12 mouse cellular contexts compared by ENCODE assay signal in genomic region chr11:85676357-85677004, GRCm38 (mm10).
DNase-seq lines count a peak whose midpoint lies in the region; ATAC-seq and TF ChIP-seq lines count a peak whose summit lies in the region.
"Had no signal": no experiment of that assay in that cellular context is flagged by ENCODE, and none has a peak within 500 bp of the region (broad histone marks: within the 10 kb centered on the region; RNA-seq: fewer than 3 reads in every experiment).

No protein-coding gene starts in this region.

- ATAC-seq in heart, embryonic 11.5 days (replicated peaks; ENCODE audit: insufficient number of reproducible peaks, low FRiP score, low TSS enrichment), result no peak
- peak; percentile 60 for ATAC-seq in lung, embryonic 14.5 days (ENCODE audit: insufficient read depth)
- ATAC-seq in embryonic facial prominence, embryonic 11.5 days (replicated peaks; ENCODE audit: insufficient number of reproducible peaks, low FRiP score, low TSS enrichment, low read depth), result no peak

- TF ChIP-seq POLR2A in lung, adult 2 months (IDR thresholded peaks at IDR 0.05; ENCODE audit: borderline replicate concordance, extremely low read depth, low read depth, low read length), result no peak

- WGBS in heart, embryonic 11.5 days (ENCODE audit: insufficient replicate concordance), result 44% methylated on average over 10 of the region's 10 CpGs
- 25% methylated on average over 10 of the region's 10 CpGs for WGBS in lung, embryonic 14.5 days
- 53% methylated on average over 10 of the region's 10 CpGs for WGBS in lung, adult 2 months
- 36% methylated on average over 10 of the region's 10 CpGs for WGBS in embryonic facial prominence, embryonic 11.5 days

- H3K9me3 ChIP-seq in heart, embryonic 11.5 days (replicated peaks; ENCODE audit: control insufficient read depth, low read length), result no peaks in the 10 kb centered on the region
- no peaks in the 10 kb centered on the region for H3K9me3 ChIP-seq in lung, embryonic 14.5 days (ENCODE audit: low read depth, low read length)
- H3K9me3 ChIP-seq in embryonic facial prominence, embryonic 11.5 days (replicated peaks; ENCODE audit: control insufficient read depth, low read length), result no peaks in the 10 kb centered on the region

- no peak overlapping the region for H3K4me2 ChIP-seq in heart, embryonic 11.5 days
- H3K4me2 ChIP-seq in lung, embryonic 14.5 days, result no peak overlapping the region
- no peak overlapping the region for H3K4me2 ChIP-seq in embryonic facial prominence, embryonic 11.5 days (ENCODE audit: low read depth, low read length)

- peak; percentile 80 for DNase-seq in heart, adult 11 months
- DNase-seq in lung, embryonic 14.5 days, result peak; percentile 68
- no peak for DNase-seq in lung, adult 2 months
- peak; percentile 63 for DNase-seq in embryonic facial prominence, embryonic 11.5 days (ENCODE audit: low spot score)
- peak; percentile 37 for DNase-seq in lung, postnatal 36 days
- no peak for DNase-seq in spleen, postnatal 4 days (ENCODE audit: low spot score in 2 of 2)
- DNase-seq in urinary bladder, postnatal 36 days (ENCODE audit: low spot score in 2 of 2), result no peak
- DNase-seq: heart, postnatal 10 days; kidney, adult 8-10 months; layer of hippocampus, postnatal 36 days; right cerebral cortex, adult 18-20 months had no signal

- H3K9ac ChIP-seq in heart, embryonic 11.5 days (ENCODE audit: low read depth, low read length), result no peak overlapping the region
- H3K9ac ChIP-seq in lung, embryonic 14.5 days, result no peak overlapping the region
- H3K9ac ChIP-seq in embryonic facial prominence, embryonic 11.5 days (replicated peaks; ENCODE audit: low read length), result no peak overlapping the region

- no peak overlapping the region for H3K4me3 ChIP-seq in heart, embryonic 11.5 days (ENCODE audit: low read depth, low read length)
- no peak overlapping the region for H3K4me3 ChIP-seq in lung, embryonic 14.5 days (ENCODE audit: low read depth, low read length)
- no peak overlapping the region for H3K4me3 ChIP-seq in lung, adult 2 months (replicated peaks; ENCODE audit: extremely low read depth, low read depth, low read length)
- H3K4me3 ChIP-seq in embryonic facial prominence, embryonic 11.5 days (ENCODE audit: low read depth, low read length), result no peak overlapping the region

- no peaks in the 10 kb centered on the region; the same call in 1 of the 2 replicates for H3K27me3 ChIP-seq in heart, embryonic 11.5 days (ENCODE audit: control insufficient read depth, insufficient read depth, low read length)
- H3K27me3 ChIP-seq in lung, embryonic 14.5 days (ENCODE audit: insufficient read depth, low read length), result no peaks in the 10 kb centered on the region
- no peaks in the 10 kb centered on the region for H3K27me3 ChIP-seq in embryonic facial prominence, embryonic 11.5 days (ENCODE audit: control insufficient read depth, insufficient read depth, low read length)

- H3K4me1 ChIP-seq in heart, embryonic 11.5 days (ENCODE audit: control insufficient read depth, insufficient read depth, low read length), result peaks cover 5% of the 10 kb centered on the region; the same call in 1 of the 2 replicates
- H3K4me1 ChIP-seq in lung, embryonic 14.5 days (ENCODE audit: insufficient read depth), result peaks cover 35% of the 10 kb centered on the region
- H3K4me1 ChIP-seq in lung, adult 2 months (ENCODE audit: control insufficient read depth, insufficient read depth, low read length), result peaks cover 12% of the 10 kb centered on the region
- no peaks in the 10 kb centered on the region; the same call in 1 of the 2 replicates for H3K4me1 ChIP-seq in embryonic facial prominence, embryonic 11.5 days (ENCODE audit: control insufficient read depth, insufficient read depth, low read length)

- H3K36me3 ChIP-seq in heart, embryonic 11.5 days (ENCODE audit: control insufficient read depth, insufficient read depth, low read length), result no peaks in the 10 kb centered on the region
- H3K36me3 ChIP-seq in lung, embryonic 14.5 days (ENCODE audit: insufficient read depth), result no peaks in the 10 kb centered on the region
- no peaks in the 10 kb centered on the region for H3K36me3 ChIP-seq in embryonic facial prominence, embryonic 11.5 days (replicated peaks; ENCODE audit: control insufficient read depth, insufficient read depth, low read depth, low read length)

- H3K27ac ChIP-seq in heart, embryonic 11.5 days (ENCODE audit: low read depth, low read length), result no peak overlapping the region
- peak overlapping the region; percentile 91 for H3K27ac ChIP-seq in lung, embryonic 14.5 days (ENCODE audit: low read depth)
- 0 out of 2 replicates have a peak overlapping the region, but pooled peaks have one; percentile 4 for H3K27ac ChIP-seq in embryonic facial prominence, embryonic 11.5 days (replicated peaks; ENCODE audit: low read depth, low read length)

- peak; percentile 38 for TF ChIP-seq CTCF in lung, embryonic 14.5 days (IDR thresholded peaks at IDR 0.05; ENCODE audit: low read depth)
- no peak for TF ChIP-seq CTCF in lung, adult 2 months (IDR thresholded peaks at IDR 0.05; ENCODE audit: insufficient read depth, low read length)

Comparison
In these comparisons a context has a peak if more than half of its experiments do, and no peak if none do; other contexts are left out.
1. DNase-seq: peak in heart, adult 11 months (single experiment), lung, embryonic 14.5 days (single experiment), embryonic facial prominence, embryonic 11.5 days (single experiment) and lung, postnatal 36 days (single experiment); none in lung, adult 2 months (single experiment), spleen, postnatal 4 days (0 of 2) and urinary bladder, postnatal 36 days (0 of 2).